9 mouse cellular contexts compared by ENCODE assay signal in the genomic region with DNA sequence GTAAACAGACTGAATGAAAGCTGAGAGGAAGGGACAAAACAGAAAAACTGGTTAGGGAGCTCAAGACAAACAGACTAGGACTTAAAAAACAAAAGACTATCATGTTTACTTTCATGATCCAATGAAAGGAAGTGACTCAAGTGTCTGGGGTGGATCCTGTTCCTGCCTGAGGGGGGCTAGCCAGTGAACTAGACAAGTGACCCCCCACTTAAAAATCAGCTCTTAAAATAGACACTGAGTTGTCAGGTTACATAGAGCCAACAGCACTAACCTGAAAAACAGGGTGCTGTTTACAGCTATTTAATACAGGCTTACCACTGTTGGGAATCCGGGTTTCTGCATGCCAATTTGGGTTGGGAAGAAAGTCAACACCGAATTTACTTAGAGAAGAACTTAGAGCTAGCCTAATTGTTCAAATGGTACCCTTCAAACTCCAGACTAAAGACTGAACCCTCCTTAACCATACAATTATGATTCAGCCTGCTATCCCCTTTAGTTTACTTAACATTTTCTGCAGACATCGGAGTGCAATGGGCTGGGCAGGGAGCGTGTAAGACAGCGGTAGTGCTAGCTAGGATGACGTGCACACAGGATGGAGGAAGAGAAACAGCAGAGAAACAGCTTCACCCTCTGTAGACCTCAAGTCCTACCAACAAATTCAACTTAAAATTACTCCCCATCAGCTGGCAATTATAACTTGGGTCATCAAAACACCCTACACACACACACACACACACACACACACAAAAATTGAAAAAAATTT. TPM values are rescaled to one million over a fixed set of nuclear protein-coding genes. Genes with fewer than 3 reads are reported as not detected.
DNase-seq lines count a peak whose midpoint lies in the region; ATAC-seq and TF ChIP-seq lines count a peak whose summit lies in the region.
"Had no signal": no experiment of that assay in that cellular context is flagged by ENCODE, and none has a peak within 500 bp of the region (broad histone marks: within the 10 kb centered on the region; RNA-seq: fewer than 3 reads in every experiment).

No protein-coding gene starts in this region.

- no peak for TF ChIP-seq RAD21 in CH12.LX (IDR thresholded peaks at IDR 0.05; ENCODE audit: low read depth, low read length)

- 0 out of 2 replicates have a peak overlapping the region, but pooled peaks have one; percentile 92 for H3K4me2 ChIP-seq in CH12.LX (ENCODE audit: insufficient read depth, low read depth, poor library complexity, severe bottlenecking)
- H3K4me2 ChIP-seq in heart, postnatal 0 days (ENCODE audit: low read depth, low read length): peak overlapping the region; percentile 83
- peak overlapping the region; percentile 83 for H3K4me2 ChIP-seq in lung, postnatal 0 days (replicated peaks; ENCODE audit: low read depth, low read length)

- no peak for TF ChIP-seq EP300 in CH12.LX (IDR thresholded peaks at IDR 0.05; ENCODE audit: low read length)
- no peak for TF ChIP-seq EP300 in heart, postnatal 0 days (IDR thresholded peaks at IDR 0.05; ENCODE audit: low read depth)
- peak; percentile 75 for TF ChIP-seq EP300 in lung, postnatal 0 days (IDR thresholded peaks at IDR 0.05)

- no peaks in the 10 kb centered on the region; the same call in 1 of the 2 replicates for H3K36me3 ChIP-seq in kidney, adult 2 months (ENCODE audit: control insufficient read depth, insufficient read depth, low read length)
- peaks cover 5 to 40% of the 10 kb centered on the region in 2 experiments for H3K36me3 ChIP-seq in CH12.LX (replicated peaks in 1 of 2; ENCODE audit: control insufficient read depth in 1 of 2, insufficient read depth in 1 of 2, low read length in 1 of 2)
- 0 out of 2 replicates have a peak, but pooled peaks cover 7% of the 10 kb centered on the region for H3K36me3 ChIP-seq in heart, postnatal 0 days (replicated peaks; ENCODE audit: control insufficient read depth, insufficient read depth, low read length)
- H3K36me3 ChIP-seq in lung, postnatal 0 days (ENCODE audit: insufficient read depth, low read length): 0 out of 2 replicates have a peak, but pooled peaks cover 4% of the 10 kb centered on the region

- no peaks in the 10 kb centered on the region for H3K27me3 ChIP-seq in kidney, adult 2 months (replicated peaks; ENCODE audit: control insufficient read depth, insufficient read depth, low read length)
- H3K27me3 ChIP-seq in CH12.LX (replicated peaks): no peaks in the 10 kb centered on the region
- no peaks in the 10 kb centered on the region for H3K27me3 ChIP-seq in heart, postnatal 0 days (ENCODE audit: control insufficient read depth, insufficient read depth, low read length)
- no peaks in the 10 kb centered on the region for H3K27me3 ChIP-seq in lung, postnatal 0 days (replicated peaks; ENCODE audit: insufficient read depth, low read length)

- no peak overlapping the region for H3K4me3 ChIP-seq in kidney, adult 2 months (ENCODE audit: insufficient read depth, low read depth, low read length)
- H3K4me3 ChIP-seq in CH12.LX (replicated peaks in 1 of 3; ENCODE audit: low read depth in 2 of 3, low read length in 2 of 3, poor library complexity in 1 of 3): no peak overlapping the region
- H3K4me3 ChIP-seq in heart, postnatal 0 days (ENCODE audit: low read depth, low read length): peak overlapping the region; percentile 82; the same call in 1 of the 2 replicates
- H3K4me3 ChIP-seq in lung, postnatal 0 days (ENCODE audit: low read depth, low read length): peak overlapping the region; percentile 96

- in situ Hi-C loops in CH12.LX (cut with MboI; ENCODE audit: low pct_ligation_motif_present, low pct_unique_long_range_greater_than_20kb, low sequenced_read_pairs): no loop called here

- DNase-seq in kidney, adult 2 months: no peak
- DNase-seq in kidney, postnatal 4 days: no peak
- no peak for DNase-seq in CH12.LX (ENCODE audit: extremely low read depth)
- peak; percentile 22 for DNase-seq in heart, postnatal 0 days (ENCODE audit: low spot score)
- DNase-seq in lung, postnatal 0 days (ENCODE audit: low spot score): peak; percentile 67
- DNase-seq in adrenal gland, adult 8-10 months: no peak
- no peak for DNase-seq in spleen, postnatal 10 days (ENCODE audit: low spot score in 2 of 2)
- no peak for DNase-seq in urinary bladder, adult 18-20 months (ENCODE audit: low spot score in 2 of 2)

- TF ChIP-seq POLR2A in kidney, adult 2 months (IDR thresholded peaks at IDR 0.05; ENCODE audit: low read depth, low read length): no peak
- no peak for TF ChIP-seq POLR2A in CH12.LX (IDR thresholded peaks at IDR 0.05; ENCODE audit: low read depth, low read length)

- no peak for TF ChIP-seq CTCF in kidney, adult 2 months (conservative IDR thresholded peaks at IDR 0.05; ENCODE audit: insufficient read depth, insufficient read length, low read depth, low read length)
- TF ChIP-seq CTCF in CH12.LX (conservative IDR thresholded peaks at IDR 0.05 in 1 of 2, IDR thresholded peaks at IDR 0.05 in 1 of 2; ENCODE audit: low read depth in 2 of 2, low read length in 2 of 2): no peak
- no peak for TF ChIP-seq CTCF in heart, postnatal 0 days (IDR thresholded peaks at IDR 0.05; ENCODE audit: low read depth)
- no peak for TF ChIP-seq CTCF in lung, postnatal 0 days (IDR thresholded peaks at IDR 0.05)

- H3K9me3 ChIP-seq in CH12.LX (replicated peaks; ENCODE audit: low read length): peaks cover 11% of the 10 kb centered on the region
- no peaks in the 10 kb centered on the region for H3K9me3 ChIP-seq in heart, postnatal 0 days (replicated peaks; ENCODE audit: control insufficient read depth, low read length)
- H3K9me3 ChIP-seq in lung, postnatal 0 days (ENCODE audit: low read length): no peaks in the 10 kb centered on the region

- H3K27ac ChIP-seq in kidney, adult 2 months (ENCODE audit: insufficient read depth, low read depth, low read length): peak overlapping the region; percentile 53
- H3K27ac ChIP-seq in CH12.LX (ENCODE audit: insufficient read depth, low read depth): no peak overlapping the region
- H3K27ac ChIP-seq in heart, postnatal 0 days (ENCODE audit: low read depth): peak overlapping the region; percentile 68
- H3K27ac ChIP-seq in lung, postnatal 0 days (ENCODE audit: low read length): peak overlapping the region; percentile 78

- ATAC-seq in heart, postnatal 0 days (ENCODE audit: insufficient read depth, low read depth): no peak
- peak; percentile 16; the same call in 1 of the 2 replicates for ATAC-seq in lung, postnatal 0 days

- no peak overlapping the region for H3K9ac ChIP-seq in CH12.LX (ENCODE audit: insufficient read depth, low read depth)
- H3K9ac ChIP-seq in heart, postnatal 0 days (replicated peaks; ENCODE audit: low read depth, low read length): no peak overlapping the region
- no peak overlapping the region for H3K9ac ChIP-seq in lung, postnatal 0 days (replicated peaks; ENCODE audit: low read depth)

- 13% methylated on average over 6 of the region's 6 CpGs for WGBS in kidney, adult 2 months
- WGBS in heart, postnatal 0 days: 49% methylated on average over 6 of the region's 6 CpGs
- 20% methylated on average over 6 of the region's 6 CpGs for WGBS in lung, postnatal 0 days

- dilution Hi-C loops in CH12.LX (cut with MboI; ENCODE audit: extremely low pct_ligation_motif_present, extremely low pct_unique_long_range_greater_than_20kb, low sequenced_read_pairs): no loop called here

- H3K4me1 ChIP-seq in kidney, adult 2 months (ENCODE audit: control insufficient read depth, insufficient read depth, low read length): peaks cover 41% of the 10 kb centered on the region
- peaks cover 7 to 68% of the 10 kb centered on the region in 2 experiments; a peak in 3 of 4 replicates for H3K4me1 ChIP-seq in CH12.LX (ENCODE audit: control insufficient read depth in 1 of 2, insufficient read depth in 2 of 2)
- peaks cover 35% of the 10 kb centered on the region for H3K4me1 ChIP-seq in heart, postnatal 0 days (ENCODE audit: control insufficient read depth, insufficient read depth)
- peaks cover 8% of the 10 kb centered on the region; the same call in 1 of the 2 replicates for H3K4me1 ChIP-seq in lung, postnatal 0 days (ENCODE audit: insufficient read depth, low read depth, low read length)

- peaks cover 63% of the 10 kb centered on the region for H3K79me2 ChIP-seq in CH12.LX (replicated peaks; ENCODE audit: control insufficient read depth, extremely low read depth, insufficient read depth, poor library complexity, severe bottlenecking)

RNA-seq across cellular contexts. Expression of a gene that starts 2.3 kb away (rescaled TPM):
- 21.9 and 23.4 TPM in 2 replicates for polyA plus RNA-seq in kidney, adult 2 months (2012; rRNA removed)
- total RNA-seq in CH12.LX (2012; rRNA removed): 19.9 and 24.7 TPM in 2 replicates
- total RNA-seq in CH12.LX (2014; rRNA removed): 18.0 and 18.4 TPM in 2 replicates
- polyA plus RNA-seq in CH12.LX (2012; ENCODE audit: insufficient read length, low read depth): 36.2 and 37.3 TPM in 2 replicates
- 28.2 and 32.8 TPM in 2 replicates for total RNA-seq in heart, postnatal 0 days (2014; rRNA removed; ENCODE audit: low replicate concordance)
- 10.9 and 11.5 TPM in 2 replicates for polyA plus RNA-seq in heart, postnatal 0 days (2015; fragmentation: Nextera tagmentation; extraction: Ambion mirVana)
- 16.8 and 19.7 TPM in 2 replicates for polyA plus RNA-seq in lung, postnatal 0 days (2015; fragmentation: Nextera tagmentation; extraction: Ambion mirVana)
- total RNA-seq in adrenal gland, adult 8-10 months (2022): 10 to 100 TPM; 49.4 to 67.9 (median 54.0) TPM

RNA-seq across cellular contexts. Expression of a gene that starts 25.5 kb away (rescaled TPM):
- 9.4 and 10.8 TPM in 2 replicates for polyA plus RNA-seq in kidney, adult 2 months (2012; rRNA removed)
- not detected in 2 replicates for total RNA-seq in CH12.LX (2012; rRNA removed)
- not detected in 2 replicates for total RNA-seq in CH12.LX (2014; rRNA removed)
- polyA plus RNA-seq in CH12.LX (2012; ENCODE audit: insufficient read length, low read depth): not detected in 2 replicates
- 1.5 TPM in 1 of 2 replicates, not detected in the other for total RNA-seq in heart, postnatal 0 days (2014; rRNA removed; ENCODE audit: low replicate concordance)
- polyA plus RNA-seq in heart, postnatal 0 days (2015; fragmentation: Nextera tagmentation; extraction: Ambion mirVana): 0.82 and 1.1 TPM in 2 replicates
- 0.25 and 0.27 TPM in 2 replicates for polyA plus RNA-seq in lung, postnatal 0 days (2015; fragmentation: Nextera tagmentation; extraction: Ambion mirVana)
- 10 to 100 TPM in 3 of 4 experiments, 1 to 10 TPM in 1; 9.4 to 59.0 (median 32.8) TPM for total RNA-seq in adrenal gland, adult 8-10 months (2022)
- polyA plus RNA-seq: neural tube, embryonic 14.5 days had no signal

RNA-seq across cellular contexts. Expression of a gene that starts 35.5 kb away (rescaled TPM):
- 18.2 and 25.8 TPM in 2 replicates for polyA plus RNA-seq in kidney, adult 2 months (2012; rRNA removed)
- total RNA-seq in CH12.LX (2012; rRNA removed): 3.4 and 7.6 TPM in 2 replicates
- 11.0 and 14.0 TPM in 2 replicates for total RNA-seq in CH12.LX (2014; rRNA removed)
- 0.16 and 7.0 TPM in 2 replicates for polyA plus RNA-seq in CH12.LX (2012; ENCODE audit: insufficient read length, low read depth)
- 2.1 and 11.9 TPM in 2 replicates for total RNA-seq in heart, postnatal 0 days (2014; rRNA removed; ENCODE audit: low replicate concordance)
- not detected in 2 replicates for polyA plus RNA-seq in heart, postnatal 0 days (2015; fragmentation: Nextera tagmentation; extraction: Ambion mirVana)
- polyA plus RNA-seq in lung, postnatal 0 days (2015; fragmentation: Nextera tagmentation; extraction: Ambion mirVana): not detected in 2 replicates
- total RNA-seq in adrenal gland, adult 8-10 months (2022): 1 to 10 TPM in 1 of 4 experiments, not detected in 3; 3.7 TPM

RNA-seq across cellular contexts. Expression of a gene that starts 56.2 kb away (rescaled TPM):
- 79.7 and 85.4 TPM in 2 replicates for polyA plus RNA-seq in kidney, adult 2 months (2012; rRNA removed)
- 12.3 and 13.7 TPM in 2 replicates for total RNA-seq in CH12.LX (2012; rRNA removed)
- 12.4 and 12.7 TPM in 2 replicates for total RNA-seq in CH12.LX (2014; rRNA removed)
- polyA plus RNA-seq in CH12.LX (2012; ENCODE audit: insufficient read length, low read depth): 22.0 and 28.2 TPM in 2 replicates
- 43.3 and 52.9 TPM in 2 replicates for total RNA-seq in heart, postnatal 0 days (2014; rRNA removed; ENCODE audit: low replicate concordance)
- 5.6 and 7.0 TPM in 2 replicates for polyA plus RNA-seq in heart, postnatal 0 days (2015; fragmentation: Nextera tagmentation; extraction: Ambion mirVana)
- 5.2 and 5.3 TPM in 2 replicates for polyA plus RNA-seq in lung, postnatal 0 days (2015; fragmentation: Nextera tagmentation; extraction: Ambion mirVana)
- 10 to 100 TPM; 64.3 to 87.0 (median 76.1) TPM for total RNA-seq in adrenal gland, adult 8-10 months (2022)

Comparison
In these comparisons a context has a peak if more than half of its experiments do, and no peak if none do; other contexts are left out.
1. DNase-seq: peak in heart, postnatal 0 days (single experiment) and lung, postnatal 0 days (single experiment); none in kidney, adult 2 months (single experiment), kidney, postnatal 4 days (0 of 2), CH12.LX (single experiment), adrenal gland, adult 8-10 months (single experiment), spleen, postnatal 10 days (0 of 2) and urinary bladder, adult 18-20 months (0 of 2).
2. H3K4me3 ChIP-seq: peak in heart, postnatal 0 days (single experiment) and lung, postnatal 0 days (single experiment); none in kidney, adult 2 months (single experiment) and CH12.LX (0 of 3).
3. Peak in every context shown above with its lines, with median percentiles within 50 percentile points of each other: H3K4me2 ChIP-seq.